Mouse (Mus musculus) stomach, postnatal 0 days (tissue): ENCODE data around the gene Spin1. TPM values are rescaled to one million over a fixed set of nuclear protein-coding genes. Genes with fewer than 3 reads are reported as not detected.

Experiments used
- ATAC-seq: fragments of 200-750 bp; cut with Nextera tagmentation; 2 replicates; pipeline ENCODE4 v1.8.0; 2017; ENCODE audit not compliant: low FRiP score, low TSS enrichment
- DNase-seq: peaks from one replicate; pipeline ENCODE4 v3.0.0-alpha.2; 2016; ENCODE audit warnings: low spot score
- H3K27ac ChIP-seq: fragments of 300-500 bp; sonication (generic); replicated peaks from 2 replicates; pipeline ENCODE4 v1.5.1; 2014; ENCODE audit warnings: mild to moderate bottlenecking, control low read depth
- H3K27me3 ChIP-seq: fragments of 300-500 bp; sonication (generic); 2 replicates; pipeline ENCODE4 v1.6.1; 2014; ENCODE audit warnings: low read length; ENCODE audit not compliant: control insufficient read depth, insufficient read depth
- H3K36me3 ChIP-seq: fragments of 300-500 bp; sonication (generic); 2 replicates; pipeline ENCODE4 v1.6.1; 2014; ENCODE audit warnings: low read length, mixed read lengths; ENCODE audit not compliant: control insufficient read depth, insufficient read depth
- H3K4me1 ChIP-seq: fragments of 300-500 bp; sonication (generic); replicated peaks from 2 replicates; pipeline ENCODE4 v1.6.1; 2014; ENCODE audit warnings: antibody characterized with exemption; ENCODE audit not compliant: control insufficient read depth, insufficient read depth
- H3K4me2 ChIP-seq: fragments of 300-500 bp; sonication (generic); replicated peaks from 2 replicates; pipeline ENCODE4 v1.6.1; 2014; ENCODE audit warnings: low read depth, mild to moderate bottlenecking, control low read depth, moderate library complexity
- H3K4me3 ChIP-seq: fragments of 300-500 bp; sonication (generic); 2 replicates; pipeline ENCODE4 v1.5.1; 2014; ENCODE audit warnings: low read depth, low read length, control low read depth
- H3K9ac ChIP-seq: fragments of 300-500 bp; sonication (generic); 2 replicates; pipeline ENCODE4 v1.6.1; 2014; ENCODE audit warnings: mild to moderate bottlenecking, low read length, control low read depth, mixed read lengths
- H3K9me3 ChIP-seq: fragments of 300-500 bp; sonication (generic); 2 replicates; pipeline ENCODE4 v1.6.1; 2016; ENCODE audit warnings: low read length; ENCODE audit not compliant: control insufficient read depth
- CTCF ChIP-seq: IDR thresholded peaks from 2 replicates; pipeline ENCODE4 v1.5.1; 2016; ENCODE audit warnings: antibody characterized with exemption, low read depth, mild to moderate bottlenecking, moderate library complexity
- EP300 ChIP-seq: optimal IDR thresholded peaks from 2 replicates; pipeline ENCODE3; 2016; ENCODE audit warnings: antibody characterized with exemption
- WGBS: fragments of 180-500 bp; shearing (Covaris S2); extraction: QIAGEN DNeasy Blood & Tissue Kit; methylation state at CpG from one replicate; pipeline ENCODE4 v1.1.7; 2014; 5-methylcytosine and 5-hydroxymethylcytosine counted together
- polyA plus RNA-seq: library from polyadenylated mRNA; unstranded; fragments of >200 nt; fragmentation: Nextera tagmentation; extraction: Ambion mirVana; gene quantifications from 2 replicates; pipeline ENCODE4 v1.2.1, GENCODE M21; 2015

The Spin1 gene
- polyA plus RNA-seq, 1 experiment from 2014 or later, result 27.9 TPM

GRCm38 (mm10) chr13:51155178-51156013, 54.7 kb downstream of the Spin1 start:
- H3K4me2 ChIP-seq, result no peak overlapping the region; the same call in 1 of the 2 replicates
- no peaks in the 10 kb centered on the region for H3K9me3 ChIP-seq
- H3K4me1 ChIP-seq, result no peaks in the 10 kb centered on the region
- TF ChIP-seq CTCF (no peak), EP300 (no peak)
- no peak for DNase-seq
- WGBS, result 53% methylated on average over 15 of the region's 15 CpGs
- H3K27ac ChIP-seq, result 0 out of 2 replicates have a peak overlapping the region, but pooled peaks have one; percentile 58
- no peaks in the 10 kb centered on the region for H3K27me3 ChIP-seq
- no peak overlapping the region for H3K4me3 ChIP-seq
- H3K36me3 ChIP-seq, result peaks cover 3% of the 10 kb centered on the region; the same call in 1 of the 2 replicates
- no peak for ATAC-seq
- no peak overlapping the region for H3K9ac ChIP-seq

DNA sequence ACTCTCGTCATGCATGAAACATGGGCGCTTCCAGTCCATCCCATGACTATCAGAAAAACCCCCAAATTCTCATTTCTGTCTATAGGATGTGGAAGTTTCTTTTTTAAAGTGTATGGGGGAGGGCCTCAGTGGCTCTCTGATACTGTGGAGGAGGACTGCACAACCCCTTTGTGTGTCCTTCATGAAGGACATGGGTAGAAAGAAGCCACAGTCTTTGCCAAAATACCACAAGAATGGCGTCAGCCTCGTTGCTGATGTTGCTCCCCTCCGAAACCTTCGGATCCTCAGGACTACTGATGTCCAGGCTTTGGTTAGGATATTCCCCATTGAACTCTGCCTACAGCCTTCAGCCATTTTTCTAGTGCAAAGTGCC, 55.3 kb downstream of the Spin1 start:
- no peak for ATAC-seq
- Histone ChIP-seq H3K4me2 (no peak overlapping the region), H3K27me3 (no peaks in the 10 kb centered on the region), H3K4me1 (no peaks in the 10 kb centered on the region), H3K27ac (0 out of 2 replicates have a peak overlapping the region, but pooled peaks have one; percentile 58), H3K9me3 (no peaks in the 10 kb centered on the region), H3K4me3 (no peak overlapping the region), H3K9ac (no peak overlapping the region), H3K36me3 (0 out of 2 replicates have a peak, but pooled peaks cover 3% of the 10 kb centered on the region)
- 84% methylated on average over 6 of the region's 6 CpGs for WGBS
- DNase-seq, result no peak
- TF ChIP-seq EP300 (no peak), CTCF (no peak)

DNA sequence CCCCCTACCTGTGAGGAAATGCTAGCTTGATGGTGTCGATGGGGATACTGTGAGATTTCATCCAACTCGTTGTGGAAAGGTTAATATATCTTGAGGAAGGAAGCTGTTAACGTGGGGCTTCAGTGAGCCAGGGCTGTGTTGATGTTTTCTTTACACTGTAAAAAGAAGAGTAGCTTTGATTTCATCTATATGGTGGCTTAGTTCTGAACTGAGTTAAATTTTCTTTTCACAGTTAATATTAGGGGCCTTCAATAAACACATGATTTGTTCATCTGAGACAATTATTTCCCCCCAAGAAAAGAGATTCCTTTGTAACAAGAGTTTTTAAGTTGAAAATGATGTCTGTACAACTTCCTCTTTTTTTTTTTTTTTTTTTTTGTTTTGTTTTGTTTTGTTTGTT, 56.6 kb downstream of the Spin1 start:
- 76% methylated on average over 3 of the region's 3 CpGs for WGBS

GRCm38 (mm10) chr13:51161672-51162071, 61.0 kb downstream of the Spin1 start:
- Histone ChIP-seq H3K9me3 (no peaks in the 10 kb centered on the region), H3K4me2 (no peak overlapping the region), H3K9ac (no peak overlapping the region), H3K27me3 (no peaks in the 10 kb centered on the region), H3K27ac (no peak overlapping the region), H3K4me3 (no peak overlapping the region), H3K36me3 (no peaks in the 10 kb centered on the region), H3K4me1 (no peaks in the 10 kb centered on the region)
- ATAC-seq (no peak), DNase-seq (no peak)
- 54% methylated on average over 2 of the region's 2 CpGs for WGBS
- TF ChIP-seq CTCF (no peak), EP300 (no peak)

More for the DNA sequence above, 56.6 kb downstream of the Spin1 start:
- Histone ChIP-seq H3K9ac (no peak overlapping the region), H3K27me3 (no peaks in the 10 kb centered on the region), H3K27ac (no peak overlapping the region), H3K36me3 (0 out of 2 replicates have a peak, but pooled peaks cover 3% of the 10 kb centered on the region), H3K4me2 (no peak overlapping the region), H3K9me3 (no peaks in the 10 kb centered on the region), H3K4me1 (no peaks in the 10 kb centered on the region), H3K4me3 (no peak overlapping the region)
- no peak for DNase-seq
- no peak for ATAC-seq
- no peak for TF ChIP-seq CTCF
- TF ChIP-seq EP300, result no peak

- no peak for DNase-seq
- no peak overlapping the region for H3K27ac ChIP-seq
- no peaks in the 10 kb centered on the region for H3K36me3 ChIP-seq
- WGBS, result 80% methylated on average over 6 of the region's 6 CpGs
- TF ChIP-seq CTCF (no peak), EP300 (no peak)
- H3K4me3 ChIP-seq, result no peak overlapping the region
- no peaks in the 10 kb centered on the region for H3K9me3 ChIP-seq
- H3K27me3 ChIP-seq, result no peaks in the 10 kb centered on the region
- no peak overlapping the region for H3K4me2 ChIP-seq
- no peaks in the 10 kb centered on the region for H3K4me1 ChIP-seq
- no peak overlapping the region for H3K9ac ChIP-seq
- no peak for ATAC-seq
Measured at GRCm38 (mm10) chr13:51162246-51162645, 61.6 kb downstream of the Spin1 start.

GRCm38 (mm10) chr13:51166711-51167110, 66.0 kb downstream of the Spin1 start:
- H3K4me3 ChIP-seq, result no peak overlapping the region
- no peak for DNase-seq
- no peak for ATAC-seq
- H3K4me2 ChIP-seq, result no peak overlapping the region
- WGBS, result 61% methylated on average over 10 of the region's 11 CpGs
- no peaks in the 10 kb centered on the region for H3K9me3 ChIP-seq
- no peak overlapping the region for H3K27ac ChIP-seq
- H3K27me3 ChIP-seq, result no peaks in the 10 kb centered on the region; the same call in 1 of the 2 replicates
- H3K36me3 ChIP-seq, result no peaks in the 10 kb centered on the region
- TF ChIP-seq CTCF, result no peak
- no peak for TF ChIP-seq EP300
- H3K4me1 ChIP-seq, result no peaks in the 10 kb centered on the region
- H3K9ac ChIP-seq, result no peak overlapping the region
